Mouse (Mus musculus): ENCODE results near the gene Tdrd3. TPM values are rescaled to one million over a fixed set of nuclear protein-coding genes. Genes with fewer than 3 reads are reported as not detected.

Gene Tdrd3
- total RNA-seq, 2 experiments from 2014 or later, result 22.9 to 26.1 TPM

GRCm38 (mm10) chr14:87446331-87446913, 30.0 kb downstream of the Tdrd3 start:
- DNase-seq, result no peak
- intact Hi-C loops (cut with DNase I), result no loop called here

- intact Hi-C loops (cut with DNase I), result loop anchor here (5.0 to 10.0 kb wide), 3 partner anchors 35 to 777 kb away; partner anchors contain the start of gene Tdrd3
- DNase-seq, result peak; percentile 70 to 84
Measured at GRCm38 (mm10) chr14:87451645-87452443, 35.4 kb downstream of the Tdrd3 start.

GRCm38 (mm10) chr14:87455630-87456175, 39.3 kb downstream of the Tdrd3 start:
- intact Hi-C loops (cut with DNase I), result loop anchor here (10.0 kb wide), 1 partner anchor 781 kb away; no protein-coding TSS in a partner anchor
- no peak for DNase-seq

- intact Hi-C loops (cut with DNase I), result loop anchor here (5.0 to 10.0 kb wide), 3 partner anchors 785 to 1523 kb away; no protein-coding TSS in a partner anchor
- no peak for DNase-seq
Measured at GRCm38 (mm10) chr14:87459777-87460176, 43.3 kb downstream of the Tdrd3 start.

GRCm38 (mm10) chr14:87461543-87461942, 45.1 kb downstream of the Tdrd3 start:
- intact Hi-C loops (cut with DNase I), result loop anchor here (5.0 kb wide), 2 partner anchors 1021 to 1521 kb away; no protein-coding TSS in a partner anchor
- no peak for DNase-seq

- intact Hi-C loops (cut with DNase I), result loop anchor here (2.0 to 5.0 kb wide), 4 partner anchors 815 to 1518 kb away; no protein-coding TSS in a partner anchor
- peak; percentile 75 to 87 for DNase-seq
Measured at GRCm38 (mm10) chr14:87463963-87464654, 47.7 kb downstream of the Tdrd3 start.

GRCm38 (mm10) chr14:87464655-87465054, 48.2 kb downstream of the Tdrd3 start:
- intact Hi-C loops (cut with DNase I), result loop anchor here (2.0 to 5.0 kb wide), 4 partner anchors 814 to 1518 kb away; no protein-coding TSS in a partner anchor
- DNase-seq, result no peak

- DNase-seq, result no peak
- intact Hi-C loops (cut with DNase I), result no loop called here
Measured at GRCm38 (mm10) chr14:87467586-87467985, 51.1 kb downstream of the Tdrd3 start.

- intact Hi-C loops (cut with DNase I), result no loop called here
- no peak for DNase-seq
Measured at GRCm38 (mm10) chr14:87471521-87471920, 55.1 kb downstream of the Tdrd3 start.

- intact Hi-C loops (cut with DNase I), result no loop called here
- no peak for DNase-seq
Measured at GRCm38 (mm10) chr14:87472782-87473181, 56.3 kb downstream of the Tdrd3 start.

- no peak for DNase-seq
- intact Hi-C loops (cut with DNase I), result no loop called here
Measured at GRCm38 (mm10) chr14:87475721-87476359, 59.4 kb downstream of the Tdrd3 start.

GRCm38 (mm10) chr14:87478339-87478951, 62.0 kb downstream of the Tdrd3 start:
- no peak for DNase-seq
- intact Hi-C loops (cut with DNase I), result no loop called here

- intact Hi-C loops (cut with DNase I), result no loop called here
- DNase-seq, result no peak
Measured at GRCm38 (mm10) chr14:87485888-87486287, 69.4 kb downstream of the Tdrd3 start.

- intact Hi-C loops (cut with DNase I), result no loop called here
- DNase-seq, result no peak
Measured at GRCm38 (mm10) chr14:87497955-87498594, 81.6 kb downstream of the Tdrd3 start.

GRCm38 (mm10) chr14:87505924-87506323, 89.5 kb downstream of the Tdrd3 start:
- intact Hi-C loops (cut with DNase I), result no loop called here
- DNase-seq, result no peak

- intact Hi-C loops (cut with DNase I), result no loop called here
- DNase-seq, result no peak
Measured at GRCm38 (mm10) chr14:87515281-87515680, 98.8 kb downstream of the Tdrd3 start.

- DNase-seq, result no peak
- intact Hi-C loops (cut with DNase I), result no loop called here
Measured at GRCm38 (mm10) chr14:87517381-87517780, 100.9 kb downstream of the Tdrd3 start.

GRCm38 (mm10) chr14:87531847-87532246, 115.4 kb downstream of the Tdrd3 start:
- no peak for DNase-seq
- intact Hi-C loops (cut with DNase I), result no loop called here

- no peak for DNase-seq
- intact Hi-C loops (cut with DNase I), result no loop called here
Measured at GRCm38 (mm10) chr14:87537127-87537819, 120.8 kb downstream of the Tdrd3 start.
